Mouse (Mus musculus) limb, embryonic 14.5 days (tissue): ENCODE results near the gene Syn2. TPM values are rescaled to one million over a fixed set of nuclear protein-coding genes. Genes with fewer than 3 reads are reported as not detected.

Experiments
- ATAC-seq: fragments of 200-750 bp; cut with Nextera tagmentation; 2 replicates; pipeline ENCODE4 v1.8.0; 2017; ENCODE audit warnings: low read depth, moderate number of reproducible peaks, moderate TSS enrichment; ENCODE audit not compliant: low FRiP score
- DNase-seq: peaks from one replicate; pipeline ENCODE4 v3.0.0-alpha.2; 2015; ENCODE audit warnings: low spot score
- H3K27ac ChIP-seq: fragments of 300-500 bp; sonication (generic); replicated peaks from 2 replicates; pipeline ENCODE4 v1.5.1; 2014; ENCODE audit warnings: low read depth, mild to moderate bottlenecking, low read length, moderate library complexity, mixed read lengths
- H3K27me3 ChIP-seq: fragments of 300-500 bp; sonication (generic); 2 replicates; pipeline ENCODE4 v1.6.1; 2014; ENCODE audit warnings: low read length, mixed read lengths; ENCODE audit not compliant: control insufficient read depth, insufficient read depth
- H3K36me3 ChIP-seq: fragments of 300-500 bp; sonication (generic); 2 replicates; pipeline ENCODE4 v1.6.1; 2014; ENCODE audit warnings: mild to moderate bottlenecking, low read length, moderate library complexity, mixed read lengths; ENCODE audit not compliant: control insufficient read depth, insufficient read depth
- H3K4me1 ChIP-seq: fragments of 300-500 bp; sonication (generic); 2 replicates; pipeline ENCODE4 v1.6.1; 2014; ENCODE audit warnings: antibody characterized with exemption, low read length, mixed read lengths; ENCODE audit not compliant: control insufficient read depth, insufficient read depth
- H3K4me2 ChIP-seq: fragments of 300-500 bp; sonication (generic); replicated peaks from 2 replicates; pipeline ENCODE4 v1.6.1; 2014; ENCODE audit warnings: low read depth, mild to moderate bottlenecking, low read length, moderate library complexity; ENCODE audit not compliant: severe bottlenecking
- H3K4me3 ChIP-seq: fragments of 300-500 bp; sonication (generic); replicated peaks from 2 replicates; pipeline ENCODE4 v1.5.1; 2014; ENCODE audit warnings: low read length
- H3K9ac ChIP-seq: fragments of 300-500 bp; sonication (generic); 2 replicates; pipeline ENCODE4 v1.6.1; 2014; ENCODE audit warnings: mild to moderate bottlenecking, low read depth, low read length, moderate library complexity; ENCODE audit not compliant: severe bottlenecking
- H3K9me3 ChIP-seq: fragments of 300-500 bp; sonication (generic); 2 replicates; pipeline ENCODE4 v1.6.1; 2016; ENCODE audit warnings: low read length; ENCODE audit not compliant: control insufficient read depth
- POLR2A ChIP-seq: fragments of 200-500 bp; IDR thresholded peaks from 2 replicates; pipeline ENCODE4 v1.8.0; 2012; ENCODE audit warnings: inconsistent platforms, mild to moderate bottlenecking, moderate library complexity, borderline replicate concordance; ENCODE audit not compliant: insufficient read depth, insufficient read length; ENCODE audit errors: extremely low read depth
- WGBS: fragments of 180-500 bp; shearing (Covaris S2); extraction: QIAGEN DNeasy Blood & Tissue Kit; methylation state at CpG from one replicate; pipeline ENCODE4 v1.1.7; 2014; 5-methylcytosine and 5-hydroxymethylcytosine counted together
- polyA plus RNA-seq, 2 experiments: library from polyadenylated mRNA; depleted of rRNA in 1 of 2; stranded (reverse) in 1 of 2; unstranded in 1 of 2; fragments of >200 nt; fragmentation: Nextera tagmentation in 1 of 2; extraction: Ambion mirVana in 1 of 2; gene quantifications; 2 replicates each; pipeline versions ENCODE4 v1.2.1 to v1.2.3; 2012 to 2014

The Syn2 gene
- polyA plus RNA-seq (2012; rRNA removed) (1.6 TPM in 2 replicates), polyA plus RNA-seq (2014; fragmentation: Nextera tagmentation; extraction: Ambion mirVana) (0.91 and 1.2 TPM in 2 replicates)

- no peak within 1 kb of the TSS for H3K27ac ChIP-seq
- H3K27me3 ChIP-seq: peaks cover 40% of the 10 kb centered on the region
- no peaks in the 10 kb centered on the region for H3K36me3 ChIP-seq
- ATAC-seq (peak; percentile 93), DNase-seq (peak; percentile 80)
- peak within 1 kb of the TSS; percentile 47 for H3K9ac ChIP-seq
- WGBS: 1% methylated on average over 58 of the region's 75 CpGs
- peak within 1 kb of the TSS; percentile 62 for H3K4me3 ChIP-seq
- 0 out of 2 replicates have a peak, but pooled peaks cover 8% of the 10 kb centered on the region for H3K4me1 ChIP-seq
- H3K9me3 ChIP-seq: no peaks in the 10 kb centered on the region
- H3K4me2 ChIP-seq: peak within 1 kb of the TSS; percentile 93
- no peak for TF ChIP-seq POLR2A
These were observed at the start of gene Syn2 for GRCm38 (mm10) chr6:115134501-115135331. Gene Syn2, plus strand, starts transcription at chr6:115134902.

GRCm38 (mm10) chr6:115085274-115085841 lies 49.3 kb upstream of the Syn2 start:
- ATAC-seq: no peak
- Histone ChIP-seq H3K27me3 (no peaks in the 10 kb centered on the region), H3K27ac (no peak overlapping the region), H3K4me1 (no peaks in the 10 kb centered on the region), H3K9ac (no peak overlapping the region), H3K36me3 (no peaks in the 10 kb centered on the region), H3K4me2 (no peak overlapping the region), H3K9me3 (no peaks in the 10 kb centered on the region), H3K4me3 (no peak overlapping the region)
- WGBS: 54% methylated on average over 9 of the region's 9 CpGs
- TF ChIP-seq POLR2A: no peak
- no peak for DNase-seq

GRCm38 (mm10) chr6:115088314-115089106 lies 46.2 kb upstream of the Syn2 start:
- no peaks in the 10 kb centered on the region for H3K36me3 ChIP-seq
- 68% methylated on average over 7 of the region's 7 CpGs for WGBS
- no peaks in the 10 kb centered on the region for H3K9me3 ChIP-seq
- H3K9ac ChIP-seq: no peak overlapping the region
- ATAC-seq: no peak
- no peak for DNase-seq
- H3K4me3 ChIP-seq: no peak overlapping the region
- TF ChIP-seq POLR2A: no peak
- no peak overlapping the region for H3K4me2 ChIP-seq
- H3K4me1 ChIP-seq: no peaks in the 10 kb centered on the region
- H3K27me3 ChIP-seq: no peaks in the 10 kb centered on the region
- H3K27ac ChIP-seq: no peak overlapping the region

GRCm38 (mm10) chr6:115091737-115092136 lies 43.0 kb upstream of the Syn2 start:
- H3K4me2 ChIP-seq: no peak overlapping the region
- H3K27ac ChIP-seq: no peak overlapping the region
- ATAC-seq: no peak
- no peaks in the 10 kb centered on the region for H3K4me1 ChIP-seq
- H3K4me3 ChIP-seq: no peak overlapping the region
- 83% methylated on average over 1 of the region's 1 CpGs for WGBS
- H3K9me3 ChIP-seq: no peaks in the 10 kb centered on the region
- no peak overlapping the region for H3K9ac ChIP-seq
- no peak for TF ChIP-seq POLR2A
- no peaks in the 10 kb centered on the region for H3K27me3 ChIP-seq
- no peak for DNase-seq
- no peaks in the 10 kb centered on the region for H3K36me3 ChIP-seq

- Histone ChIP-seq H3K4me1 (no peaks in the 10 kb centered on the region), H3K9ac (no peak overlapping the region), H3K27me3 (no peaks in the 10 kb centered on the region), H3K27ac (no peak overlapping the region), H3K9me3 (no peaks in the 10 kb centered on the region), H3K4me2 (no peak overlapping the region), H3K36me3 (no peaks in the 10 kb centered on the region), H3K4me3 (no peak overlapping the region)
- no peak for DNase-seq
- TF ChIP-seq POLR2A: no peak
- 63% methylated on average over 4 of the region's 4 CpGs for WGBS
- no peak for ATAC-seq
These were observed 32.2 kb upstream of the Syn2 start for GRCm38 (mm10) chr6:115102542-115102941.
